Mouse (Mus musculus): Measurements from ENCODE around the gene Catsper2.

- TF ChIP-seq CTCF (IDR thresholded peaks at IDR 0.05; ENCODE audit: control insufficient read depth, insufficient read depth, insufficient read length) (no peak), MAX (IDR thresholded peaks at IDR 0.05) (no peak)
Observed at GRCm38 (mm10) chr2:121447006-121447405, 33.4 kb upstream of the Catsper2 start.

Measured in C2C12 (cell line).